Mouse (Mus musculus): Measurements from ENCODE around the gene Dclk2.

Gene Dclk2

GRCm38 (mm10) chr3:86842461-86842860 lies 78.2 kb downstream of the Dclk2 start:
- no peak for DNase-seq

- no peak for DNase-seq
These were observed 81.0 kb downstream of the Dclk2 start for GRCm38 (mm10) chr3:86839606-86840005.

- DNase-seq: no peak
These were observed 83.3 kb downstream of the Dclk2 start for GRCm38 (mm10) chr3:86837386-86837785.

- no peak for DNase-seq
These were observed 85.5 kb downstream of the Dclk2 start for GRCm38 (mm10) chr3:86835180-86835579.

GRCm38 (mm10) chr3:86834341-86834740 lies 86.3 kb downstream of the Dclk2 start:
- no peak for DNase-seq

GRCm38 (mm10) chr3:86832591-86833267 lies 87.9 kb downstream of the Dclk2 start:
- no peak for DNase-seq

- no peak for DNase-seq
These were observed 88.5 kb downstream of the Dclk2 start for GRCm38 (mm10) chr3:86832115-86832514.

GRCm38 (mm10) chr3:86827506-86827905 lies 93.1 kb downstream of the Dclk2 start:
- no peak for DNase-seq

- no peak for DNase-seq
These were observed 99.3 kb downstream of the Dclk2 start for GRCm38 (mm10) chr3:86821383-86821782.

GRCm38 (mm10) chr3:86820344-86820743 lies 100.3 kb downstream of the Dclk2 start:
- no peak for DNase-seq

- DNase-seq: no peak
These were observed 101.3 kb downstream of the Dclk2 start for GRCm38 (mm10) chr3:86819372-86819771.

GRCm38 (mm10) chr3:86818001-86818585 lies 102.6 kb downstream of the Dclk2 start:
- DNase-seq: no peak

GRCm38 (mm10) chr3:86812689-86813088 lies 108.0 kb downstream of the Dclk2 start:
- DNase-seq: peak; percentile 79 to 84

- DNase-seq: no peak
These were observed 109.7 kb downstream of the Dclk2 start for GRCm38 (mm10) chr3:86810908-86811307.

GRCm38 (mm10) chr3:86809646-86810045 lies 111.0 kb downstream of the Dclk2 start:
- no peak for DNase-seq

GRCm38 (mm10) chr3:86809199-86809598 lies 111.5 kb downstream of the Dclk2 start:
- DNase-seq: no peak

GRCm38 (mm10) chr3:86807750-86808467 lies 112.7 kb downstream of the Dclk2 start:
- peak; percentile 43 to 50 for DNase-seq

GRCm38 (mm10) chr3:86806834-86807233 lies 113.8 kb downstream of the Dclk2 start:
- no peak for DNase-seq

- DNase-seq: no peak
These were observed 116.4 kb downstream of the Dclk2 start for GRCm38 (mm10) chr3:86804265-86804664.

GRCm38 (mm10) chr3:86802825-86803224 lies 117.8 kb downstream of the Dclk2 start:
- no peak for DNase-seq

GRCm38 (mm10) chr3:86800841-86801240 lies 119.8 kb downstream of the Dclk2 start:
- no peak for DNase-seq

GRCm38 (mm10) chr3:86799041-86799440 lies 121.6 kb downstream of the Dclk2 start:
- no peak for DNase-seq

- no peak for DNase-seq
These were observed 122.7 kb downstream of the Dclk2 start for GRCm38 (mm10) chr3:86797871-86798460.

- no peak for DNase-seq
These were observed 123.9 kb downstream of the Dclk2 start for GRCm38 (mm10) chr3:86796716-86797115.

Data from lung, postnatal 4 days (tissue).